In genomic region chr13:63089513-63089912, GRCm38 (mm10) we compare ENCODE assay signal across 19 mouse cellular contexts.
DNase-seq lines count a peak whose midpoint lies in the region; ATAC-seq and TF ChIP-seq lines count a peak whose summit lies in the region.
"Had no signal": no experiment of that assay in that cellular context is flagged by ENCODE, and none has a peak within 500 bp of the region (broad histone marks: within the 10 kb centered on the region; RNA-seq: fewer than 3 reads in every experiment).

No protein-coding gene starts in this region.

- H3ac ChIP-seq in myocyte (ENCODE audit: control insufficient read depth, insufficient read length) = no peak overlapping the region

- 0 out of 2 replicates have a peak overlapping the region, but pooled peaks have one; percentile 2 for H3K27ac ChIP-seq in gastrocnemius, adult 2 months
- H3K27ac ChIP-seq in kidney, embryonic 16.5 days (ENCODE audit: low read length) = no peak overlapping the region
- H3K27ac ChIP-seq: hindbrain, embryonic 12.5 days; limb, embryonic 10.5 days; midbrain, embryonic 13.5 days had no signal

- no peak overlapping the region for H3K9ac ChIP-seq in kidney, embryonic 16.5 days (replicated peaks; ENCODE audit: low read length)
- H3K9ac ChIP-seq: heart, embryonic 12.5 days; hindbrain, embryonic 12.5 days; liver, postnatal 0 days; midbrain, embryonic 13.5 days had no signal

- DNase-seq in gastrocnemius, adult 2 months = no peak
- DNase-seq in gastrocnemius, adult 18-20 months (ENCODE audit: low spot score) = no peak
- DNase-seq in kidney, postnatal 14 days = peak; percentile 57
- peak; percentile 44 for DNase-seq in 3T3-L1 (ENCODE audit: low read depth, low spot score)
- no peak for DNase-seq in left cerebral cortex, postnatal 36 days (ENCODE audit: low spot score in 2 of 2)
- DNase-seq: adrenal gland, adult 8-10 months; B cell, adult 2 months; cerebellum, adult 9-10 months; heart, postnatal 14 days; liver, postnatal 0 days; thymus, adult 2 months had no signal

- no peak for ATAC-seq in kidney, embryonic 16.5 days (ENCODE audit: low FRiP score, low TSS enrichment)
- ATAC-seq: forebrain, embryonic 14.5 days; inflammation-experienced regulatory T-cells, adult 6 months; liver, postnatal 0 days; midbrain, embryonic 13.5 days had no signal

- no peak for TF ChIP-seq CTCF in gastrocnemius, adult 2 months (IDR thresholded peaks at IDR 0.05)

- no peaks in the 10 kb centered on the region for H3K27me3 ChIP-seq in kidney, embryonic 16.5 days (ENCODE audit: insufficient read depth, low read length)
- no peaks in the 10 kb centered on the region for H3K27me3 ChIP-seq in myocyte (ENCODE audit: control insufficient read depth, insufficient read depth, insufficient read length)
- H3K27me3 ChIP-seq: heart, embryonic 12.5 days; hindbrain, embryonic 12.5 days; midbrain, embryonic 13.5 days had no signal

- H3K4me3 ChIP-seq in gastrocnemius, adult 2 months = no peak overlapping the region
- no peak overlapping the region for H3K4me3 ChIP-seq in kidney, embryonic 16.5 days (ENCODE audit: low read length)
- H3K4me3 ChIP-seq in myocyte = no peak overlapping the region
- H3K4me3 ChIP-seq: heart, embryonic 12.5 days; hindbrain, embryonic 12.5 days; limb, embryonic 10.5 days; midbrain, embryonic 13.5 days had no signal

- H3K4me1 ChIP-seq in kidney, embryonic 16.5 days (ENCODE audit: insufficient read depth, low read length) = peaks cover 6% of the 10 kb centered on the region; the same call in 1 of the 2 replicates

- WGBS in kidney, embryonic 16.5 days = 70% methylated on average over 4 of the region's 4 CpGs

- H3K9me3 ChIP-seq in kidney, embryonic 16.5 days (ENCODE audit: low read length) = no peaks in the 10 kb centered on the region
- H3K9me3 ChIP-seq: heart, embryonic 12.5 days; hindbrain, embryonic 12.5 days; limb, embryonic 10.5 days; midbrain, embryonic 13.5 days had no signal

- intact Hi-C loops in gastrocnemius, adult 2 months (cut with DNase I) = no loop called here
- intact Hi-C loops in left cerebral cortex, postnatal 36 days (cut with DNase I) = no loop called here

- H3K4me2 ChIP-seq in kidney, embryonic 16.5 days (replicated peaks; ENCODE audit: low read depth, low read length) = no peak overlapping the region
- H3K4me2 ChIP-seq in myocyte (ENCODE audit: low read depth) = peak overlapping the region; percentile 63
- H3K4me2 ChIP-seq: heart, embryonic 12.5 days; hindbrain, embryonic 12.5 days; midbrain, embryonic 13.5 days had no signal

- H3K79me2 ChIP-seq in myocyte (ENCODE audit: control insufficient read depth, insufficient read depth) = no peaks in the 10 kb centered on the region

- H3K36me3 ChIP-seq in kidney, embryonic 16.5 days (ENCODE audit: insufficient read depth, low read length) = no peaks in the 10 kb centered on the region
- H3K36me3 ChIP-seq in myocyte (ENCODE audit: control insufficient read depth, insufficient read depth) = no peaks in the 10 kb centered on the region
- H3K36me3 ChIP-seq: heart, embryonic 12.5 days; hindbrain, embryonic 12.5 days; limb, embryonic 10.5 days; midbrain, embryonic 13.5 days had no signal

- no peak for TF ChIP-seq POLR2A in myocyte (IDR thresholded peaks at IDR 0.05; ENCODE audit: insufficient read length, low read depth)

TF ChIP-seq in myocyte, 11 proteins besides CTCF, POLR2A, EP300 and RAD21:
- TF ChIP-seq SRF (IDR thresholded peaks at IDR 0.05; ENCODE audit: control insufficient read depth, insufficient read length, low read depth) = no peak
- TF ChIP-seq MAX (IDR thresholded peaks at IDR 0.05; ENCODE audit: low read depth) = no peak
- TF ChIP-seq POLR2AphosphoS2 (IDR thresholded peaks at IDR 0.05; ENCODE audit: insufficient read length, low read depth) = no peak
- no peak for TF ChIP-seq TCF12 (IDR thresholded peaks at IDR 0.05; ENCODE audit: insufficient read depth, poor library complexity, severe bottlenecking)
- TF ChIP-seq E2F4 (IDR thresholded peaks at IDR 0.05; ENCODE audit: insufficient read depth) = no peak
- no peak for TF ChIP-seq USF1 (IDR thresholded peaks at IDR 0.05; ENCODE audit: low read depth)
- no peak for TF ChIP-seq CEBPB (IDR thresholded peaks at IDR 0.05; ENCODE audit: insufficient read depth, poor library complexity, severe bottlenecking)
- no peak for TF ChIP-seq MYOG (IDR thresholded peaks at IDR 0.05; ENCODE audit: control insufficient read depth in 1 of 3, insufficient read depth in 1 of 3, insufficient read length in 2 of 3, low read depth in 2 of 3)
- TF ChIP-seq MYOD1 (IDR thresholded peaks at IDR 0.05; ENCODE audit: control insufficient read depth in 1 of 3, insufficient read length in 2 of 3, low read depth in 2 of 3) = no peak
- no peak for TF ChIP-seq REST (IDR thresholded peaks at IDR 0.05; ENCODE audit: insufficient read depth, insufficient read length)
- no peak for TF ChIP-seq TCF3 (IDR thresholded peaks at IDR 0.05; ENCODE audit: insufficient read length, low read depth)

Comparison
In these comparisons a context has a peak if more than half of its experiments do, and no peak if none do; other contexts are left out.
1. DNase-seq: peak in kidney, postnatal 14 days (single experiment) and 3T3-L1 (single experiment); none in gastrocnemius, adult 2 months (single experiment), gastrocnemius, adult 18-20 months (single experiment) and left cerebral cortex, postnatal 36 days (0 of 2).